Mouse (Mus musculus) neural tube, embryonic 11.5 days (tissue): ENCODE measurements around the gene Mus81. TPM values are rescaled to one million over a fixed set of nuclear protein-coding genes. Genes with fewer than 3 reads are reported as not detected.

ENCODE experiments used
- ATAC-seq: fragments of 200-750 bp; cut with Nextera tagmentation; 2 replicates; pipeline ENCODE4 v1.8.0; 2017; ENCODE audit warnings: moderate number of reproducible peaks, mild to moderate bottlenecking, moderate TSS enrichment, moderate library complexity; ENCODE audit not compliant: insufficient read depth, low FRiP score, low TSS enrichment
- DNase-seq: peaks from one replicate; pipeline ENCODE4 v3.0.0-alpha.2; 2015; ENCODE audit warnings: low spot score
- H3K27ac ChIP-seq: fragments of 300-500 bp; sonication (generic); 2 replicates; pipeline ENCODE4 v1.5.1; 2014; ENCODE audit warnings: low read depth, mild to moderate bottlenecking, low read length
- H3K27me3 ChIP-seq: fragments of 300-500 bp; sonication (generic); 2 replicates; pipeline ENCODE4 v1.6.1; 2014; ENCODE audit warnings: mild to moderate bottlenecking, low read length, mixed read lengths; ENCODE audit not compliant: control insufficient read depth, insufficient read depth
- H3K36me3 ChIP-seq: fragments of 300-500 bp; sonication (generic); 2 replicates; pipeline ENCODE4 v1.6.1; 2014; ENCODE audit warnings: mild to moderate bottlenecking, low read length, moderate library complexity, mixed read lengths; ENCODE audit not compliant: control insufficient read depth, insufficient read depth
- H3K4me1 ChIP-seq: fragments of 300-500 bp; sonication (generic); 2 replicates; pipeline ENCODE4 v1.6.1; 2014; ENCODE audit warnings: low read length, mixed read lengths; ENCODE audit not compliant: control insufficient read depth, insufficient read depth
- H3K4me2 ChIP-seq: fragments of 300-500 bp; sonication (generic); 2 replicates; pipeline ENCODE4 v1.6.1; 2014; ENCODE audit warnings: low read depth, mild to moderate bottlenecking, moderate library complexity
- H3K4me3 ChIP-seq: fragments of 300-500 bp; sonication (generic); 2 replicates; pipeline ENCODE4 v1.5.1; 2014; ENCODE audit warnings: low read depth, low read length
- H3K9ac ChIP-seq: fragments of 300-500 bp; sonication (generic); 2 replicates; pipeline ENCODE4 v1.6.1; 2014; ENCODE audit warnings: mild to moderate bottlenecking, low read length
- H3K9me3 ChIP-seq: fragments of 300-500 bp; sonication (generic); 2 replicates; pipeline ENCODE4 v1.6.1; 2016; ENCODE audit warnings: low read length; ENCODE audit not compliant: control insufficient read depth
- WGBS: fragments of 180-500 bp; shearing (Covaris S2); extraction: QIAGEN DNeasy Blood & Tissue Kit; methylation state at CpG from one replicate; pipeline ENCODE4 v1.1.7; 2014; 5-methylcytosine and 5-hydroxymethylcytosine counted together
- polyA plus RNA-seq: library from polyadenylated mRNA; unstranded; fragments of >200 nt; fragmentation: Nextera tagmentation; extraction: Ambion mirVana; gene quantifications from 2 replicates; pipeline ENCODE4 v1.2.1, GENCODE M21; 2014

Mus81 gene
- polyA plus RNA-seq, 1 experiment from 2014 or later = 41.9 TPM

DNA sequence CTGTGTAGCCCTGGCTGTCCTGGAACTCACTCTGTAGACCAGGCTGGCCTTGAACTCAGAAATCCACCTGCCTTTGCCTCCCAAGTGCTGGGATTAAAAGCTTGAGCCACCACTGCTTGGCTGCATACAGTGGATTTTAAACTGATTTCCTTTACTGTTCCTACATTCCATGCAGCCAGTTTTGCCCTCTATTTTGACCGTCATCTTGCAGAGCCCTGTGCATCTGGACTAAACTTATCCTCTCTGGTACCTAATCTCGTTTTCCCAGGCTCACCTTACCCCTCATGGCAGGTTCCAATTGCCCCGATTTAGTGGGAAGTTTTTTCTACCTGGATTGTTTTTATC lies 24.8 kb upstream of the Mus81 start:
- DNase-seq (no peak), ATAC-seq (no peak)
- H3K27ac ChIP-seq = no peak overlapping the region
- no peaks in the 10 kb centered on the region for H3K27me3 ChIP-seq
- H3K4me3 ChIP-seq = no peak overlapping the region
- peaks cover 6% of the 10 kb centered on the region for H3K4me1 ChIP-seq
- H3K36me3 ChIP-seq = no peaks in the 10 kb centered on the region
- no peak overlapping the region for H3K9ac ChIP-seq
- no peak overlapping the region for H3K4me2 ChIP-seq
- WGBS = 85% methylated on average over 3 of the region's 3 CpGs
- H3K9me3 ChIP-seq = no peaks in the 10 kb centered on the region

DNA sequence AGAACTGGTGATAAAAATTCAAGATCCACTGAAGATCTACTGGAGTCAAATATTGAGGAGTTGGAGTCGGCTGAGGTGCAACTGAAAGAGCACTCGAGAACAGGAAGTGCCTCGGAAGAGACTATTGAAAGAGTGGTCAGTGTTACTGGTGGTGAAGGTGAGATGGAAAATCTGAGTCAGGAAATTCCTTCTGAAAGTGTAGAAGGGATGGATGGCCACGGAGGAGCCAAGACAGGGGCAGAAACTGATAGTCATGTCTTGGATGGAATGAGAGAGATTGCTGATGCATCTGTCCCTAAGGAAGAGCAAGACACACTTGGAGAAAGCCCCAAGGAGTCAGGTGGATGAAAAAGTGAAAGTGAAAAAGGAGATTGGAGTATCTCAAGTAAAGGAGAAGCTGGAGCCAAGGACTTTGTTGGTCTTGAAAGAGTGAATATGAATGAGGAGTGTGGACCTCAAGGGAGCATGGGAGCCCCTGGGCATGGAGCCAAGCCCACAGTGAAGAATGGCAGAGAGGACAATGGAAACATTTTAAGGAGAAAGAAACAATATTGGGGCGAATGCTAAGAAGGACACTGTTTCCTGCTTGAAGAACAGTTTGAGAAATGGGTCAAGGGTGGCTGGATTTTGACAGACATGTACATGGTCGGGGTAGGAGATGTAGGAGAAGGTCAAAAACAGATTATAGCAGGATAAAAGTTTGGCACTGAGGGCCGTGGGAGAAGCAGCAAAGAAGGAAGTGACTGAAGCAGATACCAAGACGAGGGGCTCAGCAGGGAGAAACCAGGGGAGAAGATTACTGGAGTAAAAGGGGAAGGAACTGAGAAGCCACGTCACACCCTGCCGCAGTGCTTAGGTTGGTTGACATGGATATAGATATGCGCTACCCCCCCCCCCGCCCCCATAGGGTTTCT lies 24.1 kb upstream of the Mus81 start:
- Histone ChIP-seq H3K27me3 (no peaks in the 10 kb centered on the region), H3K36me3 (no peaks in the 10 kb centered on the region), H3K9ac (no peak overlapping the region), H3K4me2 (no peak overlapping the region), H3K4me1 (peaks cover 6% of the 10 kb centered on the region), H3K9me3 (no peaks in the 10 kb centered on the region), H3K4me3 (no peak overlapping the region), H3K27ac (no peak overlapping the region)
- ATAC-seq (no peak), DNase-seq (no peak)
- WGBS = 85% methylated on average over 12 of the region's 12 CpGs

GRCm38 (mm10) chr19:5511074-5511632 lies 23.0 kb upstream of the Mus81 start:
- H3K9ac ChIP-seq = peak overlapping the region; percentile 42
- no peaks in the 10 kb centered on the region for H3K9me3 ChIP-seq
- H3K36me3 ChIP-seq = no peaks in the 10 kb centered on the region
- DNase-seq = no peak
- WGBS = 51% methylated on average over 15 of the region's 15 CpGs
- H3K4me2 ChIP-seq = peak overlapping the region; percentile 75
- peaks cover 6% of the 10 kb centered on the region for H3K4me1 ChIP-seq
- no peak for ATAC-seq
- H3K4me3 ChIP-seq = peak overlapping the region; percentile 46
- H3K27ac ChIP-seq = no peak overlapping the region
- H3K27me3 ChIP-seq = no peaks in the 10 kb centered on the region

GRCm38 (mm10) chr19:5510031-5511026 lies 22.1 kb upstream of the Mus81 start, which contains the start of gene Snx32:
Gene Snx32, minus strand, starts transcription at chr19:5510538.
- Histone ChIP-seq H3K4me1 (peaks cover 6% of the 10 kb centered on the region), H3K9ac (peak within 1 kb of the TSS; percentile 42), H3K9me3 (no peaks in the 10 kb centered on the region), H3K27me3 (no peaks in the 10 kb centered on the region), H3K4me2 (peak within 1 kb of the TSS; percentile 75), H3K36me3 (no peaks in the 10 kb centered on the region), H3K27ac (peak within 1 kb of the TSS; percentile 7; the same call in 1 of the 2 replicates), H3K4me3 (peak within 1 kb of the TSS; percentile 46)
- ATAC-seq (peak; percentile 99), DNase-seq (peak; percentile 94)
- 3% methylated on average over 47 of the region's 47 CpGs for WGBS

- no peak for ATAC-seq
- no peaks in the 10 kb centered on the region for H3K27me3 ChIP-seq
- 51% methylated on average over 17 of the region's 17 CpGs for WGBS
Measured at GRCm38 (mm10) chr19:5503687-5504086, 15.5 kb upstream of the Mus81 start, which contains the start of gene 1700020D05Rik. Gene 1700020D05Rik, minus strand, starts transcription at chr19:5503787.

GRCm38 (mm10) chr19:5500330-5500875 lies 12.2 kb upstream of the Mus81 start:
- no peak for DNase-seq
- Histone ChIP-seq H3K4me2 (no peak overlapping the region), H3K27ac (no peak overlapping the region), H3K9me3 (no peaks in the 10 kb centered on the region), H3K4me1 (no peaks in the 10 kb centered on the region), H3K9ac (no peak overlapping the region), H3K27me3 (no peaks in the 10 kb centered on the region), H3K4me3 (no peak overlapping the region), H3K36me3 (peaks cover 8% of the 10 kb centered on the region; the same call in 1 of the 2 replicates)
- WGBS = 87% methylated on average over 2 of the region's 2 CpGs
- no peak for ATAC-seq

More at GRCm38 (mm10) chr19:5503687-5504086, 15.5 kb upstream of the Mus81 start, which contains the start of gene 1700020D05Rik:
- no peaks in the 10 kb centered on the region for H3K4me1 ChIP-seq
- DNase-seq = no peak
- H3K27ac ChIP-seq = no peak within 1 kb of the TSS
- H3K9ac ChIP-seq = no peak within 1 kb of the TSS
- no peak within 1 kb of the TSS for H3K4me2 ChIP-seq
- no peaks in the 10 kb centered on the region for H3K9me3 ChIP-seq
- H3K4me3 ChIP-seq = no peak within 1 kb of the TSS
- no peaks in the 10 kb centered on the region for H3K36me3 ChIP-seq

DNA sequence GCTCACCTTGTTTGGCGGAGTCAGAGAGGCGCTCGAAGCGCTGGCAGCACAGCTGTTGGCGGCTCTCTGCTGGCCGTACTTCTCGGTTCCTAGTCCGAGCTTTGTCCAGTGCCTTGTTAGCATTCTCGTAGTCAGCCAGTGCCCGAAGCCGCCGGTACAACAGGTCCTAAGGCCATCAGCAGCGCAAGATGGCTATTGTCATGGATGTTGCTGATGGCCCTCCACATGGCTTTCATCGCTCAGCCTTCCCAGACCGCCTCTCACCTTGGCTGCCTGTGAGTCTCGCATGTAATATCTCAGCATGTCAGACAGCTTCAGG lies 7.8 kb upstream of the Mus81 start:
- 87% methylated on average over 16 of the region's 16 CpGs for WGBS
- H3K36me3 ChIP-seq = peaks cover 22% of the 10 kb centered on the region
- ATAC-seq = no peak

More for the DNA sequence above, 7.8 kb upstream of the Mus81 start:
- Histone ChIP-seq H3K27ac (no peak overlapping the region; the same call in 1 of the 2 replicates), H3K4me3 (no peak overlapping the region), H3K9me3 (no peaks in the 10 kb centered on the region), H3K9ac (no peak overlapping the region), H3K4me1 (peaks cover 8% of the 10 kb centered on the region; the same call in 1 of the 2 replicates), H3K4me2 (no peak overlapping the region), H3K27me3 (no peaks in the 10 kb centered on the region)
- no peak for DNase-seq
